Mouse (Mus musculus) myocyte (in vitro differentiated cells): ENCODE measurements around the gene Lcp1.

Experiments
- CEBPB ChIP-seq: IDR thresholded peaks from 2 replicates; pipeline ENCODE4 v1.6.1; 2011; ENCODE audit warnings: mild to moderate bottlenecking, moderate library complexity; ENCODE audit not compliant: poor library complexity, insufficient read depth, severe bottlenecking
- MAX ChIP-seq: IDR thresholded peaks from one replicate; pipeline ENCODE4 v1.6.1; 2011; ENCODE audit warnings: low read depth, mild to moderate bottlenecking, control low read depth
- MYOG ChIP-seq, 3 experiments: IDR thresholded peaks; one replicate each; pipeline ENCODE4 v1.6.1; 2011; ENCODE audit warnings: control low read depth in 2 of 3, low read depth in 2 of 3, mild to moderate bottlenecking in 2 of 3; ENCODE audit not compliant: insufficient read length in 2 of 3, control insufficient read depth in 1 of 3, insufficient read depth in 1 of 3
- POLR2A ChIP-seq: IDR thresholded peaks from one replicate; pipeline ENCODE4 v1.6.1; 2011; ENCODE audit warnings: low read depth, mild to moderate bottlenecking, control low read depth, moderate library complexity; ENCODE audit not compliant: insufficient read length
- POLR2AphosphoS2 ChIP-seq: IDR thresholded peaks from one replicate; pipeline ENCODE4 v1.6.1; 2011; ENCODE audit warnings: low read depth, control low read depth; ENCODE audit not compliant: insufficient read length
- TCF12 ChIP-seq: IDR thresholded peaks from one replicate; pipeline ENCODE4 v1.6.1; 2011; ENCODE audit warnings: mild to moderate bottlenecking, control low read depth; ENCODE audit not compliant: poor library complexity, insufficient read depth, severe bottlenecking
- USF1 ChIP-seq: IDR thresholded peaks from one replicate; pipeline ENCODE4 v1.6.1; 2011; ENCODE audit warnings: low read depth, mild to moderate bottlenecking, control low read depth, moderate library complexity

DNA sequence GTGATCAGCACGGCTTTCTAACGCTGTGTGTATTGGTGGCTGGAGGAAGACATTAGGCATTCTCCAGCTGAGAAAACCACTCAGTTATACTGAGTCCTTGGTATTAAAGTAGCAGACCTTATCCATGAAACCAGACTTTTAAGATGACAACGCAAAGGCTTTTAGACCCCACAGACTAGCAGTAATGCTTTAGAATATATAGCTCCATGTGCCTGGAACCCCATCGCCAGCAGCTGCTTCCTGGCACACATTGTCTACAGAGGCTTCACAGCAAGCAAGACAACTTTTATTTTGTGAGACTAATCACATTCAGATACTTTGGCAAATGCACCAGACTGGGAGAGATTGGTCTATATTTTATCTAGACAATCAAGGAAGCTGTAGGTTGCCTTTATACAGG lies 75.4 kb downstream of the Lcp1 start:
- TF ChIP-seq TCF12 (no peak), POLR2A (no peak), POLR2AphosphoS2 (no peak), CEBPB (no peak), USF1 (no peak), MAX (no peak), MYOG (IDR thresholded peaks at IDR 0.05; ENCODE audit: control insufficient read depth in 1 of 3, insufficient read depth in 1 of 3, insufficient read length in 2 of 3, low read depth in 2 of 3) (no peak)
